Mouse (Mus musculus) olfactory bulb, adult 2 months (tissue): ENCODE data around the gene Atg5.

Experiments used
- CTCF ChIP-seq: fragments of 200-500 bp; IDR thresholded peaks from 2 replicates; pipeline ENCODE4 v1.5.1; 2012; ENCODE audit warnings: low read depth, mild to moderate bottlenecking, low read length, moderate library complexity; ENCODE audit not compliant: insufficient read depth
- POLR2A ChIP-seq: fragments of 200-500 bp; IDR thresholded peaks from 2 replicates; pipeline ENCODE4 v1.6.1; 2012; ENCODE audit warnings: mild to moderate bottlenecking, low read depth, low read length, moderate library complexity; ENCODE audit not compliant: insufficient read depth

DNA sequence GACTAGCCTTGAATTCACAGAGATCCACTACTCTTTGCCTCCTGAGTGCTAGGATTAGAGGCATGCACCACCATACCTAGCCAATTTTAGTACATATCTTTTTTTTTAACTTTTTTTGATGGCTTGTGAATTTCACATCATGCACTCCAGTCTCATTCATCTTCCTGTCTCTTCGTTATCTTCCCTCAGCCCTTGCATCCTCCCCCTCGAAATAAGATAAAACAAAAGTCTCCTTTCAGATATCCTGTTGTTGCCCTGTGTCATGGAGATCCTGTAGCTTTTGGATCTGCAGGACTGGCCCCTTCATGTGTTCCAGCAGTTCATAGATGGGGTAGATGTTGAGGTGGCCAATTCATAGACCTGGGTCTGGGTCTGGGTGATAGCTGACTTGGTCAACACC lies 106.5 kb downstream of the Atg5 start:
- TF ChIP-seq CTCF, result no peak
- TF ChIP-seq POLR2A, result no peak
